Mouse (Mus musculus): ENCODE measurements around the gene Arhgef12. TPM values are rescaled to one million over a fixed set of nuclear protein-coding genes. Genes with fewer than 3 reads are reported as not detected.
A peak's percentile ranks its signal among the peaks of the same experiment; 100 is the strongest.

Gene Arhgef12
- total and polyA plus RNA-seq, 3 experiments: 11.8 to 33.5 (median 14.7) TPM

DNA sequence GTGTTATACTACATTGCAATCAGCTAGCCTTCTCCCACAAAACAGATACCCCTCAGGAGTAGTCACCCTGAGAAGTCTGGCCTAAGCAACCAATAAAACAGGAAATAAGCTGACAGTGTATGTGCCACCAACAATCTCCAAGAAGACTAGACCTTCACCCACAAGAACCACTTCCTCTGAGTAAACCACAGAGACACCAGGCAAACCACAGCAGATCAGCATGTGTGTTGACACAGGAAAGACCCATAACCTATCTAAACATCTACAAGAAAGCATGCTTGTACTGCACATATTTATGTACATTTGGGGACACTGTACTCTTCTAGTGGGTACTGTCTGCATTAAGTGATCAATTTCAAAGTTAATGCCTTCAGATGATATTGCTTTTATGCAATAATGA lies 10.7 kb downstream of the Arhgef12 start:
- peak; percentile 93 for DNase-seq (ENCODE audit: low read depth, low spot score)
- Histone ChIP-seq H3K4me1 (ENCODE audit: control insufficient read depth in 1 of 2, insufficient read depth in 2 of 2, low read length in 2 of 2) (peaks cover 10 to 21% of the 10 kb centered on the region in 2 experiments), H3K4me3 (ENCODE audit: control insufficient read depth in 1 of 2, insufficient read depth in 1 of 2, low read depth in 2 of 2, low read length in 2 of 2) (no peak overlapping the region), H3K9ac (ENCODE audit: control insufficient read depth, low read depth, low read length, poor library complexity, severe bottlenecking) (no peak overlapping the region), H3K27ac (ENCODE audit: control insufficient read depth, low read depth, low read length) (no peak overlapping the region), H3K27me3 (ENCODE audit: control insufficient read depth in 1 of 2, insufficient read depth in 2 of 2, low read length in 2 of 2) (no peaks in the 10 kb centered on the region), H3K9me3 (replicated peaks; ENCODE audit: insufficient read depth, low read length) (no peaks in the 10 kb centered on the region), H3K36me3 (ENCODE audit: control insufficient read depth in 1 of 2, insufficient read depth in 2 of 2, low read length in 2 of 2) (peaks cover 0 to 44% of the 10 kb centered on the region in 2 experiments; a peak in 3 of 4 replicates), H3K79me2 (ENCODE audit: control insufficient read depth, insufficient read depth, low read length, poor library complexity) (peaks cover 46% of the 10 kb centered on the region)
- TF ChIP-seq RCOR1 (IDR thresholded peaks at IDR 0.05; ENCODE audit: low read depth, low read length) (peak; percentile 98), NELFE (IDR thresholded peaks at IDR 0.05; ENCODE audit: low read depth, low read length) (no peak), MAFK (IDR thresholded peaks at IDR 0.05; ENCODE audit: borderline replicate concordance, low read depth, low read length) (peak; percentile 92; the same call in 1 of the 2 replicates), SMC3 (IDR thresholded peaks at IDR 0.05; ENCODE audit: low read depth, low read length) (no peak), SIN3A (IDR thresholded peaks at IDR 0.05; ENCODE audit: low read length) (peak; percentile 94), MAX (IDR thresholded peaks at IDR 0.05; ENCODE audit: low read length) (peak; percentile 81), CTCF (IDR thresholded peaks at IDR 0.05 in 2 of 3, conservative IDR thresholded peaks at IDR 0.05 in 1 of 3; ENCODE audit: control insufficient read depth in 1 of 3, insufficient read depth in 1 of 3, low read depth in 2 of 3, low read length in 3 of 3, poor library complexity in 1 of 3, severe bottlenecking in 1 of 3) (no peak), TBP (IDR thresholded peaks at IDR 0.05; ENCODE audit: low read depth, low read length) (peak; percentile 12; the same call in 1 of the 2 replicates), E2F4 (IDR thresholded peaks at IDR 0.05; ENCODE audit: borderline replicate concordance, low read depth, low read length) (no peak), MXI1 (IDR thresholded peaks at IDR 0.05; ENCODE audit: low read depth, low read length) (peak; percentile 90), ETS1 (IDR thresholded peaks at IDR 0.05; ENCODE audit: low read depth, low read length) (peak; percentile 96), KAT2A (conservative IDR thresholded peaks at IDR 0.05; ENCODE audit: low read depth, low read length) (no peak), BHLHE40 (IDR thresholded peaks at IDR 0.05; ENCODE audit: borderline replicate concordance, low read depth, low read length) (peak; percentile 72; the same call in 1 of the 2 replicates), MYB (IDR thresholded peaks at IDR 0.05; ENCODE audit: low read depth, low read length) (no peak), ELF1 (IDR thresholded peaks at IDR 0.05; ENCODE audit: low read depth, low read length) (no peak), TCF12 (IDR thresholded peaks at IDR 0.05; ENCODE audit: low read depth, low read length) (peak; percentile 80), MYC (IDR thresholded peaks at IDR 0.05; ENCODE audit: low read depth, low read length) (peak; percentile 93), TAL1 (IDR thresholded peaks at IDR 0.05; ENCODE audit: low read length) (peak; percentile 86), EP300 (IDR thresholded peaks at IDR 0.05; ENCODE audit: low read depth in 1 of 2, low read length in 2 of 2) (peak; percentile 91 to 94), GATA1 (IDR thresholded peaks at IDR 0.05; ENCODE audit: low read depth, low read length) (peak; percentile 82)

DNA sequence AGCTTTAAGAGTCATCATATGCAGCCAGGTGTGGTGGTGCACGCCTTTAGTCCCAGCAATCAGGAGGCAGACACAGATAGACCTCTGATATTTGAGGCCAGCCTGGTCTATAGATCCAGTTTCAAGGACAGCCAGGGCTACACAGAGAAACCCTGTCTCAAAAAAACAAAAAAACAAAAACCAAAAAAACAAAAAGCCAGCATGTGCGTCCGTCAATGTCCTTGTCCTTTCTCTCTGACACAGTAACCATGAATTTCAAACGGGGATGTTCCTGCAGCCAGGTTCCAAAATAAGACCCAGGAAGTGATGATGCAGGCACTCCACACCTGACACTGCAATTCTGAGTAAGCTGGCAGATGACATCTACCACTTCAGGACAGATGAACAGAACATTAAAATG lies 12.2 kb downstream of the Arhgef12 start:
- TF ChIP-seq TAL1 (IDR thresholded peaks at IDR 0.05; ENCODE audit: low read length): no peak
- no peak for TF ChIP-seq RCOR1 (IDR thresholded peaks at IDR 0.05; ENCODE audit: low read depth, low read length)
- no peak overlapping the region for H3K27ac ChIP-seq (ENCODE audit: control insufficient read depth, low read depth, low read length)
- DNase-seq (ENCODE audit: low read depth, low spot score): no peak
- H3K4me3 ChIP-seq (ENCODE audit: control insufficient read depth in 1 of 2, insufficient read depth in 1 of 2, low read depth in 2 of 2, low read length in 2 of 2): no peak overlapping the region
- H3K9ac ChIP-seq (ENCODE audit: control insufficient read depth, low read depth, low read length, poor library complexity, severe bottlenecking): no peak overlapping the region
- no peaks in the 10 kb centered on the region for H3K27me3 ChIP-seq (ENCODE audit: control insufficient read depth in 1 of 2, insufficient read depth in 2 of 2, low read length in 2 of 2)
- H3K79me2 ChIP-seq (ENCODE audit: control insufficient read depth, insufficient read depth, low read length, poor library complexity): peaks cover 44% of the 10 kb centered on the region
- H3K9me3 ChIP-seq (replicated peaks; ENCODE audit: insufficient read depth, low read length): no peaks in the 10 kb centered on the region
- H3K36me3 ChIP-seq (ENCODE audit: control insufficient read depth in 1 of 2, insufficient read depth in 2 of 2, low read length in 2 of 2): peaks cover 0 to 35% of the 10 kb centered on the region in 2 experiments; a peak in 3 of 4 replicates
- H3K4me1 ChIP-seq (ENCODE audit: control insufficient read depth in 1 of 2, insufficient read depth in 2 of 2, low read length in 2 of 2): peaks cover 6 to 18% of the 10 kb centered on the region in 2 experiments

All from MEL (cell line).